Mouse (Mus musculus): ENCODE results near the gene Rgs7bp.
A peak's percentile ranks its signal among the peaks of the same experiment; 100 is the strongest.
"Not testable (repeated sequence)": the region's sequence is repeated elsewhere in the genome, so short reads cannot be mapped to it uniquely, and the experiment has no call there.

Rgs7bp gene

DNA sequence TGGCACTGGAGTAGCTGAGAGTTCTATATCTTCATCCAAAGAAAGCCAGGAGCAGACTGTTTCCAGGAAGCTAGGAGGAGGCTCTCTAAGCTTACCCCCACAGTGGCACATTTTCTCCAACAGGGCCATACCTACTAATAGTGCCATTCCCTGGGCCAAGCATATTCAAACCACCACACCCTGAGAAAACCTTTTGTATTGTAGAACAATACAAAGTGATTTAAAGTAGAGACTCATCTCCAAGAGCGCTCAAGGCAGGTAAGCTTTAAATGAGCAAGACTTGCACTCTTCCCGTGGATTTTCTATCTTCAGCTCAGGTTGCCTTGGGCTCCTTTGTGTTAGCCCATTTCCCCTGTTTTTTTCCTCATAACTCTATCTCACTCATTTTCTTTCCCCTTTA is 118.1 kb downstream of the Rgs7bp start:
- no peak for DNase-seq (ENCODE audit: low read depth)

DNA sequence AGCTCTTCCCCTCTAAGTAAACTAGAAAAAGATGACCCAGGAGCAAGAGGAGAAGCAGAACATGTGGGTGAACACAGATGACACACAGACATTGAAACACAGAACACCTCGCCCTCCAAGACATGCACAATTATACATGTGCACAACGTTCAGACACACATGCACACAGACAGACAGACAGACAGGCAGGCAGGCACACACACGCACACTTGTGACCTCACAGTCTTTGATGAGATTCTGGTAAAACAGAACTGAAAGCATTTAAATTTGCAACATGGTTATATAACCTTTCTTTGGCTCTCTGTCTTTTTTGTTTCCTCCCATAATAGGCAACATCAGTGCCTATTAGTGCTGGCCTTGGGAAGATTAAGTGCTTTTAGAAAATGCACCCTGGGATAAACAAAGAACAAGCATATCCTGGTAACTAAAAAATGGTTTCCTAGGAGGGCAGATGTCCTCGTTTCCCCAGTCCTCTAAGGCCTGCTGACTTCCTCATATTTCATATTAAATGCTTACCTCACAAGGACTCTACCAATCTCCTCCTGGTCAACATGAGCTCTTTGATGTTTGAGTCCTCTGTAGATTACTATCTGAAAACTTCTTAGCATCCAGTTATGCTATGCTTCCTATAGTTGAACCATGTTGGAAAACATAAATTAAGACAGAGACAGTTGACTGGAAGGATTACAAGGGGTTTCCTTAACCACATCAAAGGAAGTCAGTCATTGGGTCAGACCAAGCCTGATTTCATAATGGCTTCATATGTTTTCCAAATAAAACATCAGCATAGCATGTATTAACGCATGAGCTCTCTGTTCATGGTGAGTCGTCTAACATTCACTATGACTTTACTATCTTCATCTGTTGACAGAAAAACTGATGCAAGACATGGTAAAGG is 122.8 kb downstream of the Rgs7bp start:
- no peak for DNase-seq (ENCODE audit: low read depth)

DNA sequence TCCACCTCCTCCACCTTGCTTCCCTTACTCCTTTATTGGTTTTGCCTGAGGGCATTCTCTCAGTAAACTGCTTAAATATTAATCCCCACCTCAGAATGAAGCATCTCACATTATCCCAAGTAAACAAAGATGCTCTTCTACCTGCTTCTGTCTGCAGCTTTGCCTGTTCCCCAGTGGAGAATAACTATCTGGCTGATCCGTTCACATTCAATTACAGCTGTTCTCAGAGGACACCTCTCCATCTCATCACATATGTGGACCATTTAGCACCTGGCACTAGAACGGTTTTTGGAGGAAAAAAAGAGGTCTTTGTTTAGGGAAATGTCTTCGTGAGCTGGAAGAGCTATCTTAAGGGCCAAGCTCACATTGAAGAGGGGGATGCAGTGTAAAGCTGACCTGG is 123.9 kb downstream of the Rgs7bp start:
- no peak for DNase-seq (ENCODE audit: low read depth)

DNA sequence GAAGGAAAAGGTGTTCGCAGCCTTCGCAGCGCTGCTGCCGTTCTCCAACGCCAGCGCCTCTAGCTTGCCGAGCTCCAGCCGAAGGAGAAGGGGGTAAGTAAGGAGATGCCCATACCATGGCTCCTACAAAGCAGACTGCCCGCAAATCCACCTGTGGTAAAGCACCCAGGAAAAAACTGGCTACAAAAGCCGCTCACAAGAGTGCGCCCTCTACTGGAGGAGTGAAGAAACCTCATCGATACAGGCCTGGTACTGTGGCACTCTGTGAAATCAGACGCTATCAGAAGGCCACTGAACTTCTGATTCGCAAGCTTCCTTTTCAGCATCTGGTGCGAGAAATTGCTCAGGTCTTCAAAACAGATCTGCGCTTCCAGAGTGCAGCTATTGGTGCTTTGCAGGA is 136.1 kb downstream of the Rgs7bp start:
- DNase-seq (ENCODE audit: low read depth): peak; percentile 50

DNA sequence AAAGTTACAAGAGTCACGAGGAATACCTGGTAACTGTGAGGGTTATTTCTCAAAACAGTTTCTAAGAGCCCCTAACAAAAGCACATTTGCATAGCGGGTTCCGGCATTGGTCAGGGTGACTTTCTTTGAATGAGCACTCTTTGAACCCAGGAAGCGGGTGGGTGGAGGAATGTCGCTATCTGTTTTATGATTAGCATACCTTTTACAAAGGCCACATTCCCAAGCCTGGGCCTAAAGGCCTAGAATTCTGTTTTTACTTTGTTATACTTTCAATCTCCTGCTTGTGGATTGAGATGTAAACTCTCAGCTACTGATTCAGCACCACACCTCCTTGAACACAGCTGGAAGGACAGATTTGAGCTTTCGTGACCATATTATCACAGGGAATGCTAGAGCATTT is 138.0 kb downstream of the Rgs7bp start:
- not testable (repeated sequence) for DNase-seq (ENCODE audit: low read depth)

DNA sequence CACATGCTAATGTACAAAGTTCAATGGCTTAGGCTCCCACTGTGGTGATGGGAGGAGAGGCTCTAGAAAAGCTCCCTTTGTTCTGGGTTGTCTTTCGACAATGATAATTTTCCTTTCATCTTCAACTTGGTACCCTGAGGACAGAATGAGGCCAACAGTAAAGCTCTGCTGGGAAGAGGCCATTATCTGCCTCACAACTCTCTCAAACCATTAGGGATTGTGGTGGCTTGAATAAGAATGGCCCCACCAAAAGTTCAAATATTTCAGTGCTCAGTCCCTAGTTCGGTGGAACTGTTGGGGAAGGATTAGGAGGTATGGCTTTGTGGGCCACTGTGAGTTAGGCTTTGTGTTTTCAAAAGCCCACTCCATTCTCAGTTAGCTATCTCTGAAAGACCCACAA is 138.6 kb downstream of the Rgs7bp start:
- DNase-seq (ENCODE audit: low read depth): no peak

DNA sequence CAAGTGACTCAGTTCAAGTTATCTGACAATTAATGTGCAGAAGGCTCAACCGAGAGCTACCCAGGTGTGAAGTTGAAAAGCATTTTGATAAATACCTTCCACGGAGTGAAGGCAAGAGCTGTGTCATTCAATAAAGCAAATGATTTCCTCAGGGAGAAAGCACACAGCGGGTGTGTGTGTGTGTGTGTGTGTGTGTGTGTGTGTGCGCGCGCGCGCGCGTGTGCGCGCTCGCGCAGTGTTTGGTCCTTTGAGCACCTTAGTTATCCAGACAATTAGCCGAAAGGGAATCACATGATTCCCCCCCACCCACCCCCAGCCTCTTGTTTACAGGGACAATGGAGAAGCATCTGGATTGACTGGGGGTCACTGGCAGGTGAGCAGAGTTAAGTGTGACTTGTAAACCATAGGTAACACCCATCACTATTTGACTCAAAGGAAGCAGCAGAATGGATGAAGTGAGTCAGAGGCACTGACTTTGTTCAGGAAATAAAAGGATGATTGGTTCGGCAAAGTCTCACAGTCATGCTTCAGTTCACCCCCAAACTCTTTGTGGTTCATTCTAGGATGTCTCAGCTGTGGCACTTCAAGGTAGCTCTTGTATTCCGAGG is 140.3 kb downstream of the Rgs7bp start:
- DNase-seq (ENCODE audit: low read depth): peak; percentile 18

DNA sequence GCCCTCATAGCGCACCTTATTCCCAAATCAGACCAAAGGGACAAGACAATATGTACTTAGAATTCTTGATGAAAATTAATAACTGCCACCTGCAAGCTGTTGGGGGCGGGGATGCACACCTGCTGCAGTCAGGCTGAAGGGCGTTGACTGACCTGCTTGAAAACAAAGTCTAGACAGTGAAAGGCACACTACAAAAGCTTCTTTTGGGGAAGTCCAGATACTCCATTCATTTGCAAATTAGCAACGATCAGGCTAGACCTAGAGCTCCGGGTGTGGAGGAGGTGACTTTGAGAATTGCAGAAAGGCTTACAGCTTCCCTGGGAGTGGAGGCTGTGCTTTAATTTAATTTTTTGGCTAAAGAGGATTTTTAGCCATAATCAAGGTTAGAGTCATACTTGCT is 143.1 kb downstream of the Rgs7bp start:
- DNase-seq (ENCODE audit: low read depth): not testable (repeated sequence)

DNA sequence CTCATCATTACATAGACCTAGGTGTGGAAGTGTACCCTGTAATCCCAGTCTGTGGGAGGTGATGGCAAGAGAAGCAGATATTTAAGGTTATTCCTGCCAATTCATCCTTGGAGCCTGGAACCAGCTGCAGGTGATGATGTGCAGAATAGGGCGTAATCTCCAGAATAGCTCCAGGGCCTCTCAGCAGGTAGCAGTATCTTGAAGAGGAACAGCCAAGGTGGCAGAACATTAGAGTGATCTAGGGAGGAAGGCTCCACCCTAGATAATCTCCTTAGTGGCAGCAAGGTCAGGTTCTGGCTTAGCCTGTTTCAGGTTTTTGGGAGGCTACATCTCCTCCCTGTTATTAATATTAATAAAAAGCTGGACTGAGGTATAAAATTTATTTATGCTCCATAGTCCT is 143.7 kb downstream of the Rgs7bp start:
- not testable (repeated sequence) for DNase-seq (ENCODE audit: low read depth)

DNA sequence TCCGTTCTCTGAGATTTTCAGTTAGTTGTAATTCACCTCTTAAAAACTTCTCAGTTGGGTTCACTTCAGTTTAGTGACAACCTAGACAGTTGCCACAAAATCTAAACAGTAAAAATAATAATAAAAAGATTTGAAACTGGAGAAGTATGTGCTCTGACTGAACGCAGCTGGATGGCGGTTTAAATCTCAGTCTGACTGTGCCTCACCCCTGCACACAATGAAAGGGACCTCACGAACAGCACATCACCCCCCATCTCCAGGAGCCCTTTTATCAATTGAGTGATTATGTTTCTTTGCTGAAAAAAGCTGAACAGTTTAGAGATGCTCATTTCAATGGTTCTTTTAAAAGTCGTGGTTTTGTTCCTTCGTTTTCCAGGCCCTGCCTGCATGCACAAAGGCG is 146.0 kb downstream of the Rgs7bp start:
- no peak for DNase-seq (ENCODE audit: low read depth)
